16 mouse cellular contexts compared by ENCODE assay signal in genomic region chr11:84939508-84940053, GRCm38 (mm10). TPM values are rescaled to one million over a fixed set of nuclear protein-coding genes. Genes with fewer than 3 reads are reported as not detected.
A peak's percentile ranks its signal among the peaks of the same experiment; 100 is the strongest.
DNase-seq lines count a peak whose midpoint lies in the region; ATAC-seq and TF ChIP-seq lines count a peak whose summit lies in the region.
"Had no signal": no experiment of that assay in that cellular context is flagged by ENCODE, and none has a peak within 500 bp of the region (broad histone marks: within the 10 kb centered on the region; RNA-seq: fewer than 3 reads in every experiment).

No protein-coding gene starts in this region.

- no peak for TF ChIP-seq POLR2A in cortical plate, adult 2 months (IDR thresholded peaks at IDR 0.05; ENCODE audit: extremely low read depth, insufficient read depth, low read length)

- DNase-seq in layer of hippocampus, adult 8-10 months (ENCODE audit: low spot score in 2 of 2), result peak; percentile 72 to 78
- peak; percentile 62 to 70 for DNase-seq in right cerebral cortex, adult 2 months (ENCODE audit: low spot score in 2 of 2)
- no peak for DNase-seq in thymus, postnatal 25 days
- DNase-seq: cerebellum, adult 18-20 months; spleen, adult 18-20 months had no signal

- H3K4me2 ChIP-seq in hindbrain, embryonic 13.5 days, result no peak overlapping the region
- no peak overlapping the region for H3K4me2 ChIP-seq in hindbrain, embryonic 12.5 days (replicated peaks)
- H3K4me2 ChIP-seq in intestine, embryonic 16.5 days (ENCODE audit: low read depth, low read length), result no peak overlapping the region
- H3K4me2 ChIP-seq: embryonic facial prominence, embryonic 13.5 days; liver, embryonic 11.5 days; neural tube, embryonic 15.5 days had no signal

- WGBS in hindbrain, embryonic 13.5 days, result 48% methylated on average over 8 of the region's 8 CpGs
- WGBS in hindbrain, embryonic 12.5 days, result 48% methylated on average over 8 of the region's 8 CpGs
- WGBS in intestine, embryonic 16.5 days, result 54% methylated on average over 8 of the region's 8 CpGs

- peak overlapping the region; percentile 48; the same call in 1 of the 2 replicates for H3K27ac ChIP-seq in hindbrain, embryonic 13.5 days
- H3K27ac ChIP-seq in hindbrain, embryonic 12.5 days, result no peak overlapping the region
- peak overlapping the region; percentile 27 for H3K27ac ChIP-seq in cortical plate, adult 2 months (ENCODE audit: insufficient read depth, low read length)
- H3K27ac ChIP-seq in intestine, embryonic 16.5 days (ENCODE audit: low read length), result no peak overlapping the region
- H3K27ac ChIP-seq: embryonic facial prominence, embryonic 13.5 days; neural tube, embryonic 15.5 days had no signal

- ATAC-seq in hindbrain, embryonic 13.5 days (ENCODE audit: low FRiP score), result no peak
- ATAC-seq in hindbrain, embryonic 12.5 days (ENCODE audit: low FRiP score), result no peak
- no peak for ATAC-seq in intestine, embryonic 16.5 days
- ATAC-seq in megakaryocyte progenitor cell, adult 5-6 weeks (replicated peaks; ENCODE audit: poor library complexity), result no peak
- ATAC-seq: activated CD4-positive, CD25-positive, alpha-beta regulatory T cell, adult 4 months had no signal

- peaks cover 26% of the 10 kb centered on the region for H3K4me1 ChIP-seq in hindbrain, embryonic 13.5 days (replicated peaks)
- peaks cover 12% of the 10 kb centered on the region for H3K4me1 ChIP-seq in hindbrain, embryonic 12.5 days
- H3K4me1 ChIP-seq in cortical plate, adult 2 months (ENCODE audit: control insufficient read depth, insufficient read depth, low read length), result peaks cover 7% of the 10 kb centered on the region
- no peaks in the 10 kb centered on the region for H3K4me1 ChIP-seq in intestine, embryonic 16.5 days (ENCODE audit: control insufficient read depth, insufficient read depth, low read length)

- no peaks in the 10 kb centered on the region for H3K9me3 ChIP-seq in hindbrain, embryonic 13.5 days
- H3K9me3 ChIP-seq in hindbrain, embryonic 12.5 days (replicated peaks), result no peaks in the 10 kb centered on the region
- no peaks in the 10 kb centered on the region for H3K9me3 ChIP-seq in intestine, embryonic 16.5 days (ENCODE audit: control insufficient read depth, low read length)
- H3K9me3 ChIP-seq: embryonic facial prominence, embryonic 13.5 days; megakaryocyte, embryonic 14.5 days; neural tube, embryonic 15.5 days had no signal

- H3K27me3 ChIP-seq in hindbrain, embryonic 13.5 days, result peaks cover 19% of the 10 kb centered on the region
- peaks cover 17% of the 10 kb centered on the region for H3K27me3 ChIP-seq in hindbrain, embryonic 12.5 days
- 0 out of 2 replicates have a peak, but pooled peaks cover 4% of the 10 kb centered on the region for H3K27me3 ChIP-seq in intestine, embryonic 16.5 days (replicated peaks; ENCODE audit: control insufficient read depth, insufficient read depth, low read length)

- no peak overlapping the region for H3K9ac ChIP-seq in hindbrain, embryonic 13.5 days
- H3K9ac ChIP-seq in hindbrain, embryonic 12.5 days, result no peak overlapping the region
- no peak overlapping the region for H3K9ac ChIP-seq in intestine, embryonic 16.5 days (ENCODE audit: low read depth, low read length)
- H3K9ac ChIP-seq: embryonic facial prominence, embryonic 13.5 days; neural tube, embryonic 15.5 days had no signal

- H3K4me3 ChIP-seq in hindbrain, embryonic 13.5 days, result no peak overlapping the region
- H3K4me3 ChIP-seq in hindbrain, embryonic 12.5 days, result no peak overlapping the region
- H3K4me3 ChIP-seq in cortical plate, adult 2 months (ENCODE audit: insufficient read depth, low read length), result no peak overlapping the region
- H3K4me3 ChIP-seq in intestine, embryonic 16.5 days (ENCODE audit: low read length), result no peak overlapping the region
- H3K4me3 ChIP-seq: embryonic facial prominence, embryonic 13.5 days; megakaryocyte, embryonic 14.5 days; neural tube, embryonic 15.5 days had no signal

- TF ChIP-seq CTCF in cortical plate, adult 2 months (IDR thresholded peaks at IDR 0.05; ENCODE audit: extremely low read depth, insufficient read depth, low read length), result no peak

- H3K36me3 ChIP-seq in hindbrain, embryonic 13.5 days, result no peaks in the 10 kb centered on the region
- no peaks in the 10 kb centered on the region for H3K36me3 ChIP-seq in hindbrain, embryonic 12.5 days
- H3K36me3 ChIP-seq in intestine, embryonic 16.5 days (ENCODE audit: control insufficient read depth, insufficient read depth, low read length), result no peaks in the 10 kb centered on the region
- H3K36me3 ChIP-seq: embryonic facial prominence, embryonic 13.5 days; neural tube, embryonic 15.5 days had no signal

RNA-seq across cellular contexts. Expression of gene Car4, which starts 18.0 kb away (rescaled TPM):
- 5.1 and 5.2 TPM in 2 replicates for polyA plus RNA-seq in hindbrain, embryonic 13.5 days (2015; fragmentation: Nextera tagmentation; extraction: Ambion mirVana)
- polyA plus RNA-seq in hindbrain, embryonic 12.5 days (2016; fragmentation: Nextera tagmentation; extraction: Ambion mirVana), result 3.2 and 3.9 TPM in 2 replicates
- polyA plus RNA-seq in cortical plate, adult 2 months (2012; rRNA removed), result 87.7 and 88.1 TPM in 2 replicates
- total RNA-seq in layer of hippocampus, adult 8-10 months (2022), result 10 to 100 TPM; 54.6 to 84.1 (median 66.1) TPM
- 0.15 and 0.32 TPM in 2 replicates for polyA plus RNA-seq in intestine, embryonic 16.5 days (2015; fragmentation: Nextera tagmentation; extraction: Ambion mirVana)
- not detected in 2 replicates for total RNA-seq in megakaryocyte progenitor cell, adult 5-6 weeks (2015)
- total RNA-seq in megakaryocyte progenitor cell, adult 5-6 weeks (2017), result not detected in 2 replicates
- total RNA-seq: granulocyte monocyte progenitor cell, adult 5-6 weeks had no signal
- polyA plus RNA-seq: activated CD4-positive, CD25-positive, alpha-beta regulatory T cell, adult 4 months; embryonic facial prominence, embryonic 13.5 days had no signal

RNA-seq across cellular contexts. Expression of gene Znhit3, which starts 23.4 kb away (rescaled TPM):
- 64.0 and 69.1 TPM in 2 replicates for polyA plus RNA-seq in hindbrain, embryonic 13.5 days (2015; fragmentation: Nextera tagmentation; extraction: Ambion mirVana)
- 55.4 and 56.4 TPM in 2 replicates for polyA plus RNA-seq in hindbrain, embryonic 12.5 days (2016; fragmentation: Nextera tagmentation; extraction: Ambion mirVana)
- polyA plus RNA-seq in cortical plate, adult 2 months (2012; rRNA removed), result 47.6 and 53.4 TPM in 2 replicates
- 10 to 100 TPM; 26.9 to 34.3 (median 31.1) TPM for total RNA-seq in layer of hippocampus, adult 8-10 months (2022)
- polyA plus RNA-seq in intestine, embryonic 16.5 days (2015; fragmentation: Nextera tagmentation; extraction: Ambion mirVana), result 43.6 and 49.6 TPM in 2 replicates
- 43.9 and 48.9 TPM in 2 replicates for total RNA-seq in megakaryocyte progenitor cell, adult 5-6 weeks (2015)
- 27.1 and 32.3 TPM in 2 replicates for total RNA-seq in megakaryocyte progenitor cell, adult 5-6 weeks (2017)

RNA-seq across cellular contexts. Expression of gene Pigw, which starts 59.5 kb away (rescaled TPM):
- polyA plus RNA-seq in hindbrain, embryonic 13.5 days (2015; fragmentation: Nextera tagmentation; extraction: Ambion mirVana), result 2.1 and 2.3 TPM in 2 replicates
- polyA plus RNA-seq in hindbrain, embryonic 12.5 days (2016; fragmentation: Nextera tagmentation; extraction: Ambion mirVana), result 2.6 and 2.7 TPM in 2 replicates
- 4.0 and 4.9 TPM in 2 replicates for polyA plus RNA-seq in cortical plate, adult 2 months (2012; rRNA removed)
- total RNA-seq in layer of hippocampus, adult 8-10 months (2022), result 1 to 10 TPM; 6.9 to 7.8 (median 7.6) TPM
- polyA plus RNA-seq in intestine, embryonic 16.5 days (2015; fragmentation: Nextera tagmentation; extraction: Ambion mirVana), result 2.7 and 2.9 TPM in 2 replicates
- 4.6 and 7.0 TPM in 2 replicates for total RNA-seq in megakaryocyte progenitor cell, adult 5-6 weeks (2015)
- 3.3 and 4.1 TPM in 2 replicates for total RNA-seq in megakaryocyte progenitor cell, adult 5-6 weeks (2017)

RNA-seq across cellular contexts. Expression of gene Myo19, which starts 59.6 kb away (rescaled TPM):
- polyA plus RNA-seq in hindbrain, embryonic 13.5 days (2015; fragmentation: Nextera tagmentation; extraction: Ambion mirVana), result 5.1 and 6.7 TPM in 2 replicates
- 8.8 and 9.3 TPM in 2 replicates for polyA plus RNA-seq in hindbrain, embryonic 12.5 days (2016; fragmentation: Nextera tagmentation; extraction: Ambion mirVana)
- 14.6 and 16.1 TPM in 2 replicates for polyA plus RNA-seq in cortical plate, adult 2 months (2012; rRNA removed)
- 10 to 100 TPM in 1 of 4 experiments, 1 to 10 TPM in 3; 8.5 to 14.4 (median 9.0) TPM for total RNA-seq in layer of hippocampus, adult 8-10 months (2022)
- 7.5 and 7.8 TPM in 2 replicates for polyA plus RNA-seq in intestine, embryonic 16.5 days (2015; fragmentation: Nextera tagmentation; extraction: Ambion mirVana)
- total RNA-seq in megakaryocyte progenitor cell, adult 5-6 weeks (2015), result 6.6 and 9.0 TPM in 2 replicates
- 4.3 and 4.5 TPM in 2 replicates for total RNA-seq in megakaryocyte progenitor cell, adult 5-6 weeks (2017)

Comparison
In these comparisons a context has a peak if more than half of its experiments do, and no peak if none do; other contexts are left out.
1. H3K27ac ChIP-seq: peak in hindbrain, embryonic 13.5 days (single experiment) and cortical plate, adult 2 months (single experiment); none in hindbrain, embryonic 12.5 days (single experiment) and intestine, embryonic 16.5 days (single experiment).
2. RNA of gene Car4, which starts 18.0 kb away (polyA plus RNA-seq): 87.7 to 88.1 TPM in cortical plate, adult 2 months; 5.1 to 5.2 TPM in hindbrain, embryonic 13.5 days, 3.2 to 3.9 TPM in hindbrain, embryonic 12.5 days and 0.15 to 0.32 TPM in intestine, embryonic 16.5 days; every median in the first group is over 10 times any median in the second.